Mouse (Mus musculus): Measurements from ENCODE around the gene Mb21d2. TPM values are rescaled to one million over a fixed set of nuclear protein-coding genes. Genes with fewer than 3 reads are reported as not detected.

Gene Mb21d2
- polyA plus RNA-seq, 1 experiment: 9.2 TPM

- Histone ChIP-seq H3K36me3 (ENCODE audit: control insufficient read depth, insufficient read depth) (no peaks in the 10 kb centered on the region), H3K79me3 (ENCODE audit: low read depth) (peaks cover 18% of the 10 kb centered on the region), H3ac (ENCODE audit: control insufficient read depth, insufficient read length, low read depth) (no peak overlapping the region), H3K27me3 (ENCODE audit: control insufficient read depth, insufficient read depth, insufficient read length) (no peaks in the 10 kb centered on the region), H3K4me3 (ENCODE audit: insufficient read depth, poor library complexity, severe bottlenecking) (no peak overlapping the region), H3K79me2 (ENCODE audit: control insufficient read depth, insufficient read depth) (peaks cover 65% of the 10 kb centered on the region)
- TF ChIP-seq MYOG (IDR thresholded peaks at IDR 0.05; ENCODE audit: control insufficient read depth, extremely low read depth, insufficient read length) (no peak), FOSL1 (IDR thresholded peaks at IDR 0.05; ENCODE audit: insufficient read depth, low read length, poor library complexity, severe bottlenecking) (no peak), USF1 (IDR thresholded peaks at IDR 0.05; ENCODE audit: low read depth) (no peak)
Measured at GRCm38 (mm10) chr16:28879636-28880306, 49.7 kb downstream of the Mb21d2 start.

GRCm38 (mm10) chr16:28877162-28877662 lies 52.3 kb downstream of the Mb21d2 start:
- TF ChIP-seq USF1 (IDR thresholded peaks at IDR 0.05; ENCODE audit: low read depth): no peak
- no peak for TF ChIP-seq MYOG (IDR thresholded peaks at IDR 0.05; ENCODE audit: control insufficient read depth, extremely low read depth, insufficient read length)
- no peak for TF ChIP-seq FOSL1 (IDR thresholded peaks at IDR 0.05; ENCODE audit: insufficient read depth, low read length, poor library complexity, severe bottlenecking)
- TF ChIP-seq CEBPB (IDR thresholded peaks at IDR 0.05; ENCODE audit: low read depth): no peak
- no peak for TF ChIP-seq CTCF (IDR thresholded peaks at IDR 0.05; ENCODE audit: control insufficient read depth, insufficient read depth, insufficient read length)
- TF ChIP-seq MYOD1 (IDR thresholded peaks at IDR 0.05; ENCODE audit: control insufficient read depth, insufficient read length, low read depth): no peak
- TF ChIP-seq MAX (IDR thresholded peaks at IDR 0.05): no peak
- no peak overlapping the region for H3K4me3 ChIP-seq (ENCODE audit: insufficient read depth, poor library complexity, severe bottlenecking)
- peaks cover 69% of the 10 kb centered on the region for H3K79me2 ChIP-seq (ENCODE audit: control insufficient read depth, insufficient read depth)
- H3K36me3 ChIP-seq (ENCODE audit: control insufficient read depth, insufficient read depth): peaks cover 3% of the 10 kb centered on the region
- H3ac ChIP-seq (ENCODE audit: control insufficient read depth, insufficient read length, low read depth): no peak overlapping the region
- no peaks in the 10 kb centered on the region for H3K27me3 ChIP-seq (ENCODE audit: control insufficient read depth, insufficient read depth, insufficient read length)
- peaks cover 12% of the 10 kb centered on the region for H3K79me3 ChIP-seq (ENCODE audit: low read depth)

DNA sequence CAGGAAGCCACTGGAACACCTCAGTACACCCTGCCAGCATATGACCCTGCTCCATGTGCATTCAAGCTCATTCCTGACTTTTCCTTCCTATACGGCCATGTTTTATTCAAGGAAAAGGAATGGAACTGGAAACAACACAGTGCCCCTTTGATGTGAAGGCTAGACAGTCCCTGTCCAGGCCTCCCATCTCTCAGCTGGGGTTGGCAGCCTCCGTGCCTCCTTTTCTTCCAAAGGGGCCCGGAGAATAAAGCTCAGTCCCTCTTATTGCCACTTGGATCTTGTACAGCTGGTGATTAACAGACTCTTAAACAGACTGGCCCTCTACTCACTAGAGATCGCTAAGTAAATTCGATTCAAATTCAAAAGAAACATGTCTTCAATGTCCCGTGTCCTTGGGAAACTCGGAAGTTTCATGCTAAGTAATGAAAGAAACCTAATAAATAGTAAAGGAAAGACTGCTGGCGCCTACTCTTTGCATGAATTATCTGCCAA lies 56.0 kb downstream of the Mb21d2 start:
- Histone ChIP-seq H3ac (ENCODE audit: control insufficient read depth, insufficient read length, low read depth) (no peak overlapping the region), H3K79me2 (ENCODE audit: control insufficient read depth, insufficient read depth) (peaks cover 83% of the 10 kb centered on the region), H3K27me3 (ENCODE audit: control insufficient read depth, insufficient read depth, insufficient read length) (no peaks in the 10 kb centered on the region), H3K79me3 (ENCODE audit: low read depth) (peaks cover 11% of the 10 kb centered on the region), H3K36me3 (ENCODE audit: control insufficient read depth, insufficient read depth) (peaks cover 3% of the 10 kb centered on the region), H3K4me3 (ENCODE audit: insufficient read depth, poor library complexity, severe bottlenecking) (no peak overlapping the region)
- TF ChIP-seq MAX (IDR thresholded peaks at IDR 0.05): no peak
- no peak for TF ChIP-seq USF1 (IDR thresholded peaks at IDR 0.05; ENCODE audit: low read depth)
- TF ChIP-seq MYOD1 (IDR thresholded peaks at IDR 0.05; ENCODE audit: control insufficient read depth, insufficient read length, low read depth): no peak
- no peak for TF ChIP-seq CTCF (IDR thresholded peaks at IDR 0.05; ENCODE audit: control insufficient read depth, insufficient read depth, insufficient read length)
- no peak for TF ChIP-seq MYOG (IDR thresholded peaks at IDR 0.05; ENCODE audit: control insufficient read depth, extremely low read depth, insufficient read length)
- no peak for TF ChIP-seq CEBPB (IDR thresholded peaks at IDR 0.05; ENCODE audit: low read depth)
- no peak for TF ChIP-seq FOSL1 (IDR thresholded peaks at IDR 0.05; ENCODE audit: insufficient read depth, low read length, poor library complexity, severe bottlenecking)

DNA sequence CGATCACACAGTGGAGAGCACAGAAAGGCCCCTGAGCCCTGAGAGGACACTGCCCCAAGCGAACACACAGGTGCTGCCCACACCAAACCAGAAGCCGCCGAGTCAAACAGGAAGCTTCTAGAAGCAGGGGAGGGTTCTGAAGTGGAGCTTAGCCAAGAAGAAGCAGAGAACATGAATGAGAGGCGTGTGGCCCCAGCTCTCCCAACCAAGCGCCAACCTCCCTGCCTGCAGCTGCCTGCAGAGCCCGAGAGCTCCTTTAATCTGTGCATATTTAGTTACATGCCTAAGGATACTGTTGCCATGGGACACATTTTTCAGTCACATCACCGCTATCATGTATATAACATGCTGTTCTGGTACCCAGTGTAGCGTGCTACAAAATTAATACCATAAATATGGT lies 58.6 kb downstream of the Mb21d2 start:
- TF ChIP-seq CTCF (IDR thresholded peaks at IDR 0.05; ENCODE audit: control insufficient read depth, insufficient read depth, insufficient read length): no peak
- no peak for TF ChIP-seq CEBPB (IDR thresholded peaks at IDR 0.05; ENCODE audit: low read depth)
- no peak for TF ChIP-seq MYOD1 (IDR thresholded peaks at IDR 0.05; ENCODE audit: control insufficient read depth, insufficient read length, low read depth)
- TF ChIP-seq FOSL1 (IDR thresholded peaks at IDR 0.05; ENCODE audit: insufficient read depth, low read length, poor library complexity, severe bottlenecking): no peak
- TF ChIP-seq USF1 (IDR thresholded peaks at IDR 0.05; ENCODE audit: low read depth): no peak
- no peak for TF ChIP-seq MAX (IDR thresholded peaks at IDR 0.05)
- no peak for TF ChIP-seq MYOG (IDR thresholded peaks at IDR 0.05; ENCODE audit: control insufficient read depth, extremely low read depth, insufficient read length)
- H3K79me2 ChIP-seq (ENCODE audit: control insufficient read depth, insufficient read depth): peaks cover 63% of the 10 kb centered on the region
- H3K36me3 ChIP-seq (ENCODE audit: control insufficient read depth, insufficient read depth): peaks cover 3% of the 10 kb centered on the region
- H3K27me3 ChIP-seq (ENCODE audit: control insufficient read depth, insufficient read depth, insufficient read length): no peaks in the 10 kb centered on the region
- peaks cover 6% of the 10 kb centered on the region for H3K79me3 ChIP-seq (ENCODE audit: low read depth)
- no peak overlapping the region for H3ac ChIP-seq (ENCODE audit: control insufficient read depth, insufficient read length, low read depth)
- H3K4me3 ChIP-seq (ENCODE audit: insufficient read depth, poor library complexity, severe bottlenecking): no peak overlapping the region

DNA sequence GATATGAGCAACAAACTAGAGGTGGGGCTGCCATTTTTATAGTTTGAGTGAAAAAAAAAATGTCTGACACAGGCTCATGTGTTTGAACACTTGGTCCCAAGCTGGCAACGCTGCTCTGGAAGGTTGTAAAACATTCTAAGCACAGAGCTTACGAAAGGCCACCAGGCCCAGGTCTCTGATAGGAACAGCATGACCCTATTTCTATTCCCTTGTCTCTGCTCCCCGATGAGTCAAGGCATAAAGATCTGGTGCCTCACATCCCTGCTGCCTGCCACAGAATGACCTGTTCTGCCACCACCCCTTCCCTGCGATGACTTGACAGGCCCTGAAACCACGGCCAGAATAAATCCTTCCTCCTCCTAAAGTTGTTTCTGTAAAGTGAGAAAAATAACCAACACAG lies 59.0 kb downstream of the Mb21d2 start:
- Histone ChIP-seq H3K79me3 (ENCODE audit: low read depth) (peaks cover 6% of the 10 kb centered on the region), H3ac (ENCODE audit: control insufficient read depth, insufficient read length, low read depth) (no peak overlapping the region), H3K4me3 (ENCODE audit: insufficient read depth, poor library complexity, severe bottlenecking) (no peak overlapping the region), H3K79me2 (ENCODE audit: control insufficient read depth, insufficient read depth) (peaks cover 59% of the 10 kb centered on the region), H3K27me3 (ENCODE audit: control insufficient read depth, insufficient read depth, insufficient read length) (no peaks in the 10 kb centered on the region), H3K36me3 (ENCODE audit: control insufficient read depth, insufficient read depth) (peaks cover 3% of the 10 kb centered on the region)
- no peak for TF ChIP-seq CTCF (IDR thresholded peaks at IDR 0.05; ENCODE audit: control insufficient read depth, insufficient read depth, insufficient read length)
- TF ChIP-seq MYOG (IDR thresholded peaks at IDR 0.05; ENCODE audit: control insufficient read depth, extremely low read depth, insufficient read length): no peak
- no peak for TF ChIP-seq FOSL1 (IDR thresholded peaks at IDR 0.05; ENCODE audit: insufficient read depth, low read length, poor library complexity, severe bottlenecking)
- no peak for TF ChIP-seq MAX (IDR thresholded peaks at IDR 0.05)
- no peak for TF ChIP-seq MYOD1 (IDR thresholded peaks at IDR 0.05; ENCODE audit: control insufficient read depth, insufficient read length, low read depth)
- no peak for TF ChIP-seq CEBPB (IDR thresholded peaks at IDR 0.05; ENCODE audit: low read depth)
- no peak for TF ChIP-seq USF1 (IDR thresholded peaks at IDR 0.05; ENCODE audit: low read depth)

Measured in C2C12 (cell line).